Mouse (Mus musculus): ENCODE results near the gene Gys1. TPM values are rescaled to one million over a fixed set of nuclear protein-coding genes. Genes with fewer than 3 reads are reported as not detected.
A peak's percentile ranks its signal among the peaks of the same experiment; 100 is the strongest.

The Gys1 gene
- polyA plus RNA-seq, 1 experiment from 2014 or later, result 29.2 TPM

DNA sequence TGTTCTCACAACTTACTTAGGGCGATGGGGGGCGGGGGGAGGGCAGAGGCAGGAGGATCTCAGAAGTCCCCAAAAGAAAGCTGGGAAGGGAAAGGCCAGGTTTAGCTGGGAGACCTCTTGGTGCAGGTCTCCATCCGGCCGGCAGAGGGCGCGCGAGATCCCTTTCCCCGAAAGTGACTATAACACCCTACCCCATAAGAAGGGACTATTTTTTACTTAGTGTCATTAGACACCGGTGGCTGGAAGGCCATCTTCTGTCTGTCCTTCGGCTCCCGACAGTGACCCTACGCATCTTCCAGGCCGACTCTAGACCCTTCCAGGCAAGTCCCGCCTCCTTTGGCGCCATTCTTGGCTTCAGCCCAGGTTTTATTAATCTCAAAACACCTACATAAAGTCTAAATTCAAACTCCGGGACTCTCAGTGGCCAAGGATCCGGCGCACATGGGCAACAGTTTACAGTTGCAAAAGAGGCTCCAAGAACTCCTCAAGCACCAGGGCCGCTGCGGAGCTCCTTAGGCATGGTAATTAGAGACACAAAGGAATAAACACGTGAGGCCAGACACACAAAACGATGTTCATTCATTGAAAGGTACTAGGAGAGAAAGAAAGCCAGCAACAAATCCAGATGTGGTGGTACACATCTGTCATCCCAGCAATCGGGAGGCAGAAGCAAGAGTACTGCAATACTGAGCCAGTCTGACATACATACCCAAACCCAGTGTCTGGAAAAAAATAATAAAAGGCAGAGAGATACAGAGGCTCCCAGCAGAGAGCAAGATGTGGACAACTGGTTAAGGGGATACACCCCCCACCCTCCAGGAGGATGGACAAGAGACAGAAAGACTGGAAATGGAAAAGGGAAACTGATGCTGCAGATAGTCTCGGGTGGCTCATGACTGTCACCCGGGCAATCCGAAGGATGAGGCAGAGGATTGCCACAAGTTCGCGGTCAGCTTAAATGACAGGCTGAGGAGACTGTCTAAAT lies 29.3 kb upstream of the Gys1 start, which contains the start of gene Kcna7:
TSS of gene Kcna7 (plus strand) at position 563 of the 985 bp plus-strand sequence.
- Histone ChIP-seq H3K9me3 (ENCODE audit: control insufficient read depth, low read length) (no peaks in the 10 kb centered on the region), H3K9ac (ENCODE audit: low read depth, low read length) (no peak within 1 kb of the TSS; the same call in 1 of the 2 replicates), H3K27ac (ENCODE audit: low read depth, low read length) (no peak within 1 kb of the TSS), H3K4me1 (replicated peaks; ENCODE audit: control insufficient read depth, insufficient read depth, low read length) (no peaks in the 10 kb centered on the region; the same call in none of the 2 replicates), H3K36me3 (ENCODE audit: control insufficient read depth, insufficient read depth, low read length) (no peaks in the 10 kb centered on the region), H3K27me3 (ENCODE audit: control insufficient read depth, insufficient read depth, low read length) (peaks cover 50% of the 10 kb centered on the region), H3K4me3 (ENCODE audit: low read depth, low read length) (peak within 1 kb of the TSS; percentile 27), H3K4me2 (replicated peaks; ENCODE audit: low read depth, low read length) (peak within 1 kb of the TSS; percentile 39)
- WGBS, result 11% methylated on average over 28 of the region's 28 CpGs
- DNase-seq (ENCODE audit: low spot score) (peak; percentile 71), ATAC-seq (ENCODE audit: low FRiP score) (no peak)

DNA sequence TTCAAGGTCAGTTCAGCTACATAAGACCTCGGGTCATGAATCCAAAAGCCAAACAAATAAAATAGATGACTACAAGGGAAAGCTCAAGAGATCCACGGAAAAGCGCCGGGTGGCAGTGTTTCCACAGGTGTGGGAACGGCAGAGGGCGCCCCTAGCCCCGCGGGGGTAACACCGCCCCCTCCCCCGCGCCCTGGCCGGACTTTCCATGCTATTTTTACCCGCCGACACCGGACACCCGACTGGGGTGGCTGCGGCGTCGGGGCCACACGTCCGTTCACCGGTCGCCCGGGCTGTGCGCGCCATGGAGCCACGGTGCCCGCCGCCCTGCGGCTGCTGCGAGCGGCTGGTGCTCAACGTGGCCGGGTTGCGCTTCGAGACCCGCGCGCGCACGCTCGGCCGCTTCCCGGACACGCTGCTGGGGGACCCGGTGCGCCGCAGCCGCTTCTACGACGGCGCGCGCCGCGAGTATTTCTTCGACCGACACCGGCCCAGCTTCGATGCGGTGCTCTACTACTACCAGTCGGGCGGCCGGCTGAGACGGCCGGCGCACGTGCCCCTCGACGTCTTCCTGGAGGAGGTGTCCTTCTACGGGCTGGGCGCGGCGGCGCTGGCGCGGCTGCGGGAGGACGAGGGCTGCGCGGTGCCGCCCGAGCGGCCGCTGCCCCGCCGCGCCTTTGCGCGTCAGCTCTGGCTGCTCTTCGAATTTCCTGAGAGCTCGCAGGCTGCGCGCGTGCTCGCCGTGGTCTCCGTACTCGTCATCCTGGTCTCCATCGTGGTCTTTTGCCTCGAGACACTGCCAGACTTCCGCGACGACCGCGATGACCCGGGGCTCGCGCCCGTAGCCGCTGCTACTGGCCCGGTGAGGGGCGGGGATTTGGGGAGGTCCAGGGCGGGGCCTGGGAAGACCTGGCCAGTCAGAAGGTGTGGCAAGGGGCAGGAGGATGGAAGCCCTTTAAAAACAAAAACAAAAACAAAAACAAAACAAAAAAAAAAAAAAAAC lies 28.2 kb upstream of the Gys1 start:
- peak overlapping the region; percentile 39 for H3K4me2 ChIP-seq (replicated peaks; ENCODE audit: low read depth, low read length)
- 2% methylated on average over 99 of the region's 114 CpGs for WGBS
- H3K27me3 ChIP-seq (ENCODE audit: control insufficient read depth, insufficient read depth, low read length), result peaks cover 60% of the 10 kb centered on the region
- no peaks in the 10 kb centered on the region for H3K9me3 ChIP-seq (ENCODE audit: control insufficient read depth, low read length)
- ATAC-seq (ENCODE audit: low FRiP score) (no peak), DNase-seq (ENCODE audit: low spot score) (peak; percentile 49)
- no peak overlapping the region for H3K9ac ChIP-seq (ENCODE audit: low read depth, low read length)
- peak overlapping the region; percentile 27 for H3K4me3 ChIP-seq (ENCODE audit: low read depth, low read length)
- no peaks in the 10 kb centered on the region for H3K36me3 ChIP-seq (ENCODE audit: control insufficient read depth, insufficient read depth, low read length)
- no peak overlapping the region for H3K27ac ChIP-seq (ENCODE audit: low read depth, low read length)
- H3K4me1 ChIP-seq (replicated peaks; ENCODE audit: control insufficient read depth, insufficient read depth, low read length), result no peaks in the 10 kb centered on the region; the same call in none of the 2 replicates

DNA sequence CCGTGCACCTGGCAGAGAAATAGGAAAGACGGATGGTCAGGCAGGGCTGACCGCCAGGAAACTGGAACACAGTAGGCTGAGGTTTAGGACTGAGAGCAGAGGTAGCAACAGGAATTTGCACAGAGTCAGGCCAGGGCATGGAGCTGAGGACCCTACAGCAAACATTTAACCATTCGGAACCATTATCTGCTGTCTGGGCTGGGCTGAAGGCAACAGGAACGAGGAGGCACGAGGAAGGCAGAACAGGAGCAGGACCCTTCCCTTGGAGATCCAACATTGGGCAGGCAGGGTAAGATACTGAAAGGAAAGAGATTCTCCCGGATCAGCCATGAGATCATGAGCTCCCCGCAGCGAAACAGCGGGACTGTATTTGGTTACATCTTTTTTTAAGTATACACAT lies 26.8 kb upstream of the Gys1 start:
- Histone ChIP-seq H3K4me1 (replicated peaks; ENCODE audit: control insufficient read depth, insufficient read depth, low read length) (no peaks in the 10 kb centered on the region; the same call in none of the 2 replicates), H3K9me3 (ENCODE audit: control insufficient read depth, low read length) (no peaks in the 10 kb centered on the region), H3K27ac (ENCODE audit: low read depth, low read length) (no peak overlapping the region), H3K27me3 (ENCODE audit: control insufficient read depth, insufficient read depth, low read length) (peaks cover 69% of the 10 kb centered on the region), H3K4me2 (replicated peaks; ENCODE audit: low read depth, low read length) (no peak overlapping the region), H3K9ac (ENCODE audit: low read depth, low read length) (no peak overlapping the region), H3K4me3 (ENCODE audit: low read depth, low read length) (no peak overlapping the region), H3K36me3 (ENCODE audit: control insufficient read depth, insufficient read depth, low read length) (no peaks in the 10 kb centered on the region)
- ATAC-seq (ENCODE audit: low FRiP score), result no peak
- DNase-seq (ENCODE audit: low spot score), result no peak
- 77% methylated on average over 10 of the region's 10 CpGs for WGBS

DNA sequence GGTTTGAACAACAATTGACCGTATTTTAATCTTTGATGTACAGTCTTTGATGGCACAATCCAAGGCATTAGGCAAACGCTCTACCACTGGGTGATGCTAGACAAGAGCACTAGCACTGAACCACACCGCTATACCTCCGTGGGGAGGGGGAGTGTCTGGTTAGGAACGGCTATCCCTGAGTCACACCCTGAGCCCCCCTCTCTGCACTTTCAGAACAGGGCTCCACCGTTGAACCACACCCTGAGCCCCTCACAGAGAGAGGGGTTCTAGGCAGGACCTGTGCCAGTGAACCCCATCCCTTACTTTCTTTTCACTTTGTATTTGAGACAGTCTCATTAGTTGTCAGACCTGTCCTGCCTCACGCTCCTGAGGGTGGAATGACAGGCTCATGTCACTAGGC lies 26.3 kb upstream of the Gys1 start:
- Histone ChIP-seq H3K27me3 (ENCODE audit: control insufficient read depth, insufficient read depth, low read length) (peaks cover 74% of the 10 kb centered on the region), H3K9ac (ENCODE audit: low read depth, low read length) (no peak overlapping the region), H3K4me3 (ENCODE audit: low read depth, low read length) (no peak overlapping the region), H3K4me1 (replicated peaks; ENCODE audit: control insufficient read depth, insufficient read depth, low read length) (no peaks in the 10 kb centered on the region; the same call in none of the 2 replicates), H3K36me3 (ENCODE audit: control insufficient read depth, insufficient read depth, low read length) (no peaks in the 10 kb centered on the region), H3K9me3 (ENCODE audit: control insufficient read depth, low read length) (no peaks in the 10 kb centered on the region), H3K4me2 (replicated peaks; ENCODE audit: low read depth, low read length) (no peak overlapping the region), H3K27ac (ENCODE audit: low read depth, low read length) (no peak overlapping the region)
- ATAC-seq (ENCODE audit: low FRiP score), result no peak
- DNase-seq (ENCODE audit: low spot score), result no peak
- 78% methylated on average over 7 of the region's 7 CpGs for WGBS

DNA sequence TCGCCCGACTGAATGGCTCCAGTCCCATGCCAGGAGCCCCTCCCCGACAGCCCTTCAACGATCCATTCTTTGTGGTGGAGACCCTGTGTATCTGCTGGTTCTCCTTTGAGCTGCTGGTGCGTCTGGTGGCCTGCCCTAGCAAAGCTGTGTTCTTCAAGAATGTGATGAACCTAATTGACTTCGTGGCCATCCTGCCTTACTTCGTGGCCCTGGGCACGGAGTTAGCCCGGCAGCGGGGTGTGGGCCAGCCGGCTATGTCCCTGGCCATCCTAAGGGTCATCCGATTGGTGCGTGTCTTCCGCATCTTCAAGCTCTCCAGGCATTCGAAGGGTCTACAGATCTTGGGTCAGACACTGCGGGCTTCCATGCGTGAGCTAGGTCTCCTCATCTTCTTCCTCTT lies 25.7 kb upstream of the Gys1 start:
- Histone ChIP-seq H3K4me2 (replicated peaks; ENCODE audit: low read depth, low read length) (no peak overlapping the region), H3K27ac (ENCODE audit: low read depth, low read length) (no peak overlapping the region), H3K27me3 (ENCODE audit: control insufficient read depth, insufficient read depth, low read length) (peaks cover 80% of the 10 kb centered on the region), H3K36me3 (ENCODE audit: control insufficient read depth, insufficient read depth, low read length) (no peaks in the 10 kb centered on the region), H3K9ac (ENCODE audit: low read depth, low read length) (no peak overlapping the region), H3K4me1 (replicated peaks; ENCODE audit: control insufficient read depth, insufficient read depth, low read length) (no peaks in the 10 kb centered on the region; the same call in none of the 2 replicates), H3K4me3 (ENCODE audit: low read depth, low read length) (no peak overlapping the region), H3K9me3 (ENCODE audit: control insufficient read depth, low read length) (no peaks in the 10 kb centered on the region)
- DNase-seq (ENCODE audit: low spot score) (no peak), ATAC-seq (ENCODE audit: low FRiP score) (no peak)
- WGBS, result 90% methylated on average over 17 of the region's 17 CpGs

DNA sequence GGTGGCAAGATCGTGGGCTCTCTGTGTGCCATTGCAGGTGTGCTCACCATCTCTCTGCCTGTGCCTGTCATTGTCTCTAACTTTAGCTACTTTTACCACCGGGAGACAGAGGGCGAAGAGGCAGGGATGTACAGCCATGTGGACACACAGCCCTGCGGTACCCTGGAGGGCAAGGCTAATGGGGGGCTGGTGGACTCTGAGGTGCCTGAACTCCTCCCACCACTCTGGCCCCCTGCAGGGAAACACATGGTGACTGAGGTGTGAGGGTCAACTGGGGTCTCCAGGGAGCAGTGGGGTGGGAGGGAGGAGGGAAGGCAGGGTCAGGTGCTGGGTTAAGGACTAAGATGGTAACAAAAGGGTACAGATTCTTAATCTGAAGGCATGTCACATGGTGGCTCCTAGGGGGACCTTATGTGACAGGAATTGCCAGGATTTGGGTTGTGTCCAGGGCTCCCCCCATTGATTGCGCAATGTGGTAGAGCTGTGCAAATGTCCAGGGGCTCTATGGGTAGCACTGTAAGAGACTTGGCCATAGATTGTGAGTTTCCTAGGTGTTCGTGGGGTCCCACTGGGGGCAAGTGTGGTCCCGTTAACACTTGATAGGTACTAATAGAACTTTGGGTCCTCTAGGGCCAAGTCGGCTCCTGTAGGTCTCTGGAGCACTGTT lies 25.0 kb upstream of the Gys1 start:
- WGBS, result 90% methylated on average over 8 of the region's 8 CpGs
- peaks cover 87% of the 10 kb centered on the region for H3K27me3 ChIP-seq (ENCODE audit: control insufficient read depth, insufficient read depth, low read length)
- H3K27ac ChIP-seq (ENCODE audit: low read depth, low read length), result no peak overlapping the region
- no peak for DNase-seq (ENCODE audit: low spot score)
- no peak overlapping the region for H3K9ac ChIP-seq (ENCODE audit: low read depth, low read length)
- ATAC-seq (ENCODE audit: low FRiP score), result no peak
- H3K9me3 ChIP-seq (ENCODE audit: control insufficient read depth, low read length), result no peaks in the 10 kb centered on the region
- H3K36me3 ChIP-seq (ENCODE audit: control insufficient read depth, insufficient read depth, low read length), result no peaks in the 10 kb centered on the region
- H3K4me1 ChIP-seq (replicated peaks; ENCODE audit: control insufficient read depth, insufficient read depth, low read length), result no peaks in the 10 kb centered on the region; the same call in none of the 2 replicates
- no peak overlapping the region for H3K4me3 ChIP-seq (ENCODE audit: low read depth, low read length)
- H3K4me2 ChIP-seq (replicated peaks; ENCODE audit: low read depth, low read length), result no peak overlapping the region

DNA sequence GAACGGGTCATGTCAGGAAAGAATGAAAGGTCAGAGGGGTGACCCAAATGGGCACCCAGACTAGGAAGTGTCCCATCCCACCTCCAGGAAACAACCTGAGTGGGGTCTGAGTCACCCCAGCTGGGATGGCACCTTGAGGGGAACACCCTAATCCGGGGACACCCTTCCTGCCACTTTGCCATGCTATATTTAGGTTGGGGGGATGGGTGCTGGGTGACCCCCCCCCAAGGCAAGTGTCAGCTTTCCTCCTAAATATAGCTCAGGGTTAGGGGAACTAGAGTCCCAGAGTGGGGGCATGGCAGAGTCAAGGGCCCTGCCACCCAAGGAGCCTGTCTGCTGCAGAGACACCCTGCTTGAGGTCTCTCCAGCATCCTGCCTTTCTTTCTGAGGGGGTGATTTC lies 22.2 kb upstream of the Gys1 start:
- no peak overlapping the region for H3K27ac ChIP-seq (ENCODE audit: low read depth, low read length)
- no peaks in the 10 kb centered on the region for H3K9me3 ChIP-seq (ENCODE audit: control insufficient read depth, low read length)
- H3K4me1 ChIP-seq (replicated peaks; ENCODE audit: control insufficient read depth, insufficient read depth, low read length), result no peaks in the 10 kb centered on the region; the same call in 1 of the 2 replicates
- WGBS, result 79% methylated on average over 2 of the region's 2 CpGs
- ATAC-seq (ENCODE audit: low FRiP score) (no peak), DNase-seq (ENCODE audit: low spot score) (no peak)
- H3K27me3 ChIP-seq (ENCODE audit: control insufficient read depth, insufficient read depth, low read length), result peaks cover 91% of the 10 kb centered on the region
- no peak overlapping the region for H3K4me2 ChIP-seq (replicated peaks; ENCODE audit: low read depth, low read length)
- H3K36me3 ChIP-seq (ENCODE audit: control insufficient read depth, insufficient read depth, low read length), result no peaks in the 10 kb centered on the region
- no peak overlapping the region for H3K4me3 ChIP-seq (ENCODE audit: low read depth, low read length)
- H3K9ac ChIP-seq (ENCODE audit: low read depth, low read length), result no peak overlapping the region
